Mouse (Mus musculus) midbrain, embryonic 14.5 days (tissue): Measurements from ENCODE around the gene Sirt7. TPM values are rescaled to one million over a fixed set of nuclear protein-coding genes. Genes with fewer than 3 reads are reported as not detected.

ENCODE experiments used
- ATAC-seq: fragments of 200-750 bp; cut with Nextera tagmentation; 2 replicates; pipeline ENCODE4 v1.8.0; 2017; ENCODE audit warnings: moderate number of reproducible peaks, moderate library complexity; ENCODE audit not compliant: low FRiP score, low TSS enrichment
- DNase-seq: peaks from one replicate; pipeline ENCODE4 v3.0.0-alpha.2; 2015
- H3K27ac ChIP-seq: fragments of 300-500 bp; sonication (generic); replicated peaks from 2 replicates; pipeline ENCODE4 v1.5.1; 2014; ENCODE audit warnings: mild to moderate bottlenecking, low read depth, low read length, moderate library complexity
- H3K27me3 ChIP-seq: fragments of 300-500 bp; sonication (generic); 2 replicates; pipeline ENCODE4 v1.6.1; 2014; ENCODE audit warnings: low read length, control low read depth, mixed read lengths; ENCODE audit not compliant: control insufficient read depth, insufficient read depth
- H3K36me3 ChIP-seq: fragments of 300-500 bp; sonication (generic); 2 replicates; pipeline ENCODE4 v1.6.1; 2014; ENCODE audit warnings: low read length, control low read depth; ENCODE audit not compliant: control insufficient read depth, insufficient read depth
- H3K4me1 ChIP-seq: fragments of 300-500 bp; sonication (generic); 2 replicates; pipeline ENCODE4 v1.6.1; 2014; ENCODE audit warnings: mild to moderate bottlenecking, antibody characterized with exemption, low read length, control low read depth; ENCODE audit not compliant: control insufficient read depth, insufficient read depth
- H3K4me2 ChIP-seq: fragments of 300-500 bp; sonication (generic); 2 replicates; pipeline ENCODE4 v1.6.1; 2014; ENCODE audit warnings: mild to moderate bottlenecking, low read length, moderate library complexity
- H3K4me3 ChIP-seq: fragments of 300-500 bp; sonication (generic); replicated peaks from 2 replicates; pipeline ENCODE4 v1.5.1; 2014; ENCODE audit warnings: low read depth, low read length
- H3K9ac ChIP-seq: fragments of 300-500 bp; sonication (generic); replicated peaks from 2 replicates; pipeline ENCODE4 v1.6.1; 2014; ENCODE audit warnings: mild to moderate bottlenecking, low read length, moderate library complexity
- H3K9me3 ChIP-seq: fragments of 300-500 bp; sonication (generic); 2 replicates; pipeline ENCODE4 v1.6.1; 2016; ENCODE audit warnings: low read length, control low read depth, mixed read lengths; ENCODE audit not compliant: control insufficient read depth
- WGBS: fragments of 180-500 bp; shearing (Covaris S2); extraction: QIAGEN DNeasy Blood & Tissue Kit; methylation state at CpG from one replicate; pipeline ENCODE4 v1.1.7; 2014; 5-methylcytosine and 5-hydroxymethylcytosine counted together
- polyA plus RNA-seq: library from polyadenylated mRNA; unstranded; fragments of >200 nt; fragmentation: Nextera tagmentation; extraction: Ambion mirVana; gene quantifications from 2 replicates; pipeline ENCODE4 v1.2.1, GENCODE M21; 2014

The Sirt7 gene
- polyA plus RNA-seq, 1 experiment from 2014 or later, result 38.4 TPM

- no peak for ATAC-seq
- WGBS, result 32% methylated on average over 8 of the region's 8 CpGs
- Histone ChIP-seq H3K4me1 (no peaks in the 10 kb centered on the region), H3K4me3 (no peak overlapping the region), H3K27ac (no peak overlapping the region), H3K9me3 (no peaks in the 10 kb centered on the region), H3K36me3 (peaks cover 80% of the 10 kb centered on the region), H3K27me3 (no peaks in the 10 kb centered on the region), H3K4me2 (no peak overlapping the region), H3K9ac (no peak overlapping the region)
- DNase-seq, result no peak
These were observed 15.8 kb downstream of the Sirt7 start for GRCm38 (mm10) chr11:120609250-120609649.

DNA sequence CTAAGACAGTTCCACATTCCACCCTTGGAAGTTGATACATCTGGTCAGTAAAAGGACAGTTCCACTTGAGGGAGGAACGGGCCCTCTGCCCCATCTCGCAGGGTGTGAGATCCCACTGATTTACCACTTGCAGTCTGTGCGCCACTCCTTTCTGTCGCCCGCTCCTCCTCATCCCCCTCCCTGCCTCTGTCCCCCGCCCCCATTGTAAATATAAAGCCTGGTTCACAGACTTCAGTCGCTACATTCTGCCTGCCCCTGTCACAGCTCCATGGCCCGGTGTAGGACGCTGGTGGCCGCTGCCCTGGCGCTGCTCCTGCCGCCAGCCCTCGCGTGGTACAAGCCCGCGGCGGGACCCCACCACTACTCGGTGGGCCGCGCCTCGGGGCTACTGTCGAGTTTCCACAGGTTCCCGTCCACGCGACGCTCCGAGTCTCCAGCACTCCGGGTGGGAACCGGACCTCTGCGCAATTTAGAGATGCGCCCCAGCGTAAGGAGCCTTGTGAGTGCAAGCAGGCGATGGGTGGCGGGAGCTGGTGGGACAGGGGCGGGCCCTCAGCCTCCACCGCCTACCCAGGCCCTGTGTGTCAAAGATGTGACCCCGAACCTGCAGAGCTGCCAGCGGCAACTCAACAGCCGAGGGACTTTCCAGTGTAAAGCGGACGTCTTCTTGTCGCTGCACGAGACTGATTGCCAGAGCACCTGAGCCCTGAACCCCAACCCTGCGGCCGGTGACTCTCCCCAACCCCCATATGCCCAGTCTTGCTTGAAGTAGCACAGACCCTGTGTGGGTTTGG is 16.6 kb downstream of the Sirt7 start, which contains the start of gene Npb:
TSS of gene Npb (plus strand) at position 237 of the 794 bp plus-strand sequence.
- H3K36me3 ChIP-seq, result peaks cover 80% of the 10 kb centered on the region
- no peaks in the 10 kb centered on the region for H3K9me3 ChIP-seq
- H3K4me2 ChIP-seq, result peak within 1 kb of the TSS; percentile 13
- H3K4me3 ChIP-seq, result no peak within 1 kb of the TSS; the same call in 1 of the 2 replicates
- no peaks in the 10 kb centered on the region for H3K4me1 ChIP-seq
- no peaks in the 10 kb centered on the region for H3K27me3 ChIP-seq
- peak; percentile 10 for DNase-seq
- 5% methylated on average over 45 of the region's 45 CpGs for WGBS
- ATAC-seq, result no peak
- H3K9ac ChIP-seq, result 0 out of 2 replicates have a peak within 1 kb of the TSS, but pooled peaks have one; percentile 7
- no peak within 1 kb of the TSS for H3K27ac ChIP-seq

GRCm38 (mm10) chr11:120606764-120607163 is 18.3 kb downstream of the Sirt7 start:
- H3K4me2 ChIP-seq, result no peak overlapping the region
- no peaks in the 10 kb centered on the region for H3K4me1 ChIP-seq
- no peak overlapping the region for H3K9ac ChIP-seq
- 81% methylated on average over 4 of the region's 4 CpGs for whole genome bisulfite sequencing
- ATAC-seq (no peak), DNase-seq (no peak)
- H3K27me3 ChIP-seq, result no peaks in the 10 kb centered on the region
- no peaks in the 10 kb centered on the region for H3K9me3 ChIP-seq
- H3K27ac ChIP-seq, result no peak overlapping the region
- H3K4me3 ChIP-seq, result no peak overlapping the region
- peaks cover 78% of the 10 kb centered on the region for H3K36me3 ChIP-seq

- Histone ChIP-seq H3K27me3 (no peaks in the 10 kb centered on the region), H3K4me3 (no peak overlapping the region), H3K9me3 (no peaks in the 10 kb centered on the region), H3K4me1 (no peaks in the 10 kb centered on the region), H3K9ac (no peak overlapping the region), H3K4me2 (no peak overlapping the region), H3K36me3 (peaks cover 73% of the 10 kb centered on the region), H3K27ac (no peak overlapping the region)
- WGBS, result 90% methylated on average over 7 of the region's 7 CpGs
- ATAC-seq, result no peak
- DNase-seq, result no peak
These were observed 19.4 kb downstream of the Sirt7 start for GRCm38 (mm10) chr11:120605667-120606066.

GRCm38 (mm10) chr11:120603545-120603944 is 21.5 kb downstream of the Sirt7 start:
- Histone ChIP-seq H3K9me3 (no peaks in the 10 kb centered on the region), H3K9ac (no peak overlapping the region), H3K27me3 (no peaks in the 10 kb centered on the region), H3K4me3 (no peak overlapping the region), H3K4me2 (no peak overlapping the region), H3K36me3 (peaks cover 60% of the 10 kb centered on the region), H3K4me1 (peaks cover 8% of the 10 kb centered on the region), H3K27ac (no peak overlapping the region)
- WGBS, result 87% methylated on average over 2 of the region's 2 CpGs
- DNase-seq, result no peak
- no peak for ATAC-seq

- H3K9ac ChIP-seq, result no peak overlapping the region
These were observed 24.3 kb downstream of the Sirt7 start for GRCm38 (mm10) chr11:120600716-120601115.

DNA sequence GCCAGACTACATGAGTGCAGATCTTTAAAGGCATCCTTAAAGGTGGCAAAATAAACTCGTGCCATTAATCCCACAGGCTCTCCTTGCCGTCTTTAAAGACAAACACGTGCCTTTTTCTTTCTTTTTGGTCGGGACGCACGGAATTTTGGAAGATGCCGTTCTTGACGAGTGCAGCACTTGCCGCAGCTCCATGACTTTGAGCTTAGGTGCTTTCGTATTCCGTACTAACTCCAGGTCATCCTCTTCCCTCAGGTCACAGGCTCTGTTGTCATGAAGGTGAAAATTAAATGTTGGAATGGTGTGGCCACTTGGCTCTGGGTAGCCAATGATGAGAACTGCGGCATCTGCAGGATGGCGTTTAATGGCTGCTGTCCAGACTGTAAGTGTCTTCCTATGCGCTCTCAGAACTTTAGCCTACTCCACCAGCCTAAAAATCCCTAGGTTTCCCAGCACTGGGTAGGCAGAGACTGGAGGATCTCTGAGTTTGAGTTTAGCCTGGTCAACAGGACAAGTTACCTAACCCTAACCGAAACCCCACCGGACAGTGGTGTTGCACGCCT is 26.0 kb downstream of the Sirt7 start:
- ATAC-seq, result no peak
- H3K4me2 ChIP-seq, result peak overlapping the region; percentile 96
- H3K9ac ChIP-seq, result peak overlapping the region; percentile 97; the same call in 1 of the 2 replicates
- H3K27me3 ChIP-seq, result no peaks in the 10 kb centered on the region
- WGBS, result 54% methylated on average over 17 of the region's 17 CpGs
- peaks cover 54% of the 10 kb centered on the region for H3K36me3 ChIP-seq
- H3K9me3 ChIP-seq, result no peaks in the 10 kb centered on the region
- no peak for DNase-seq
- no peak overlapping the region for H3K27ac ChIP-seq
- H3K4me3 ChIP-seq, result peak overlapping the region; percentile 98
- peaks cover 17% of the 10 kb centered on the region for H3K4me1 ChIP-seq

More at GRCm38 (mm10) chr11:120600716-120601115, 24.3 kb downstream of the Sirt7 start:
- Histone ChIP-seq H3K27me3 (no peaks in the 10 kb centered on the region), H3K4me2 (no peak overlapping the region), H3K27ac (no peak overlapping the region), H3K4me3 (no peak overlapping the region), H3K4me1 (peaks cover 17% of the 10 kb centered on the region), H3K36me3 (peaks cover 55% of the 10 kb centered on the region), H3K9me3 (no peaks in the 10 kb centered on the region)
- 94% methylated on average over 3 of the region's 3 CpGs for WGBS
- ATAC-seq (no peak), DNase-seq (no peak)

DNA sequence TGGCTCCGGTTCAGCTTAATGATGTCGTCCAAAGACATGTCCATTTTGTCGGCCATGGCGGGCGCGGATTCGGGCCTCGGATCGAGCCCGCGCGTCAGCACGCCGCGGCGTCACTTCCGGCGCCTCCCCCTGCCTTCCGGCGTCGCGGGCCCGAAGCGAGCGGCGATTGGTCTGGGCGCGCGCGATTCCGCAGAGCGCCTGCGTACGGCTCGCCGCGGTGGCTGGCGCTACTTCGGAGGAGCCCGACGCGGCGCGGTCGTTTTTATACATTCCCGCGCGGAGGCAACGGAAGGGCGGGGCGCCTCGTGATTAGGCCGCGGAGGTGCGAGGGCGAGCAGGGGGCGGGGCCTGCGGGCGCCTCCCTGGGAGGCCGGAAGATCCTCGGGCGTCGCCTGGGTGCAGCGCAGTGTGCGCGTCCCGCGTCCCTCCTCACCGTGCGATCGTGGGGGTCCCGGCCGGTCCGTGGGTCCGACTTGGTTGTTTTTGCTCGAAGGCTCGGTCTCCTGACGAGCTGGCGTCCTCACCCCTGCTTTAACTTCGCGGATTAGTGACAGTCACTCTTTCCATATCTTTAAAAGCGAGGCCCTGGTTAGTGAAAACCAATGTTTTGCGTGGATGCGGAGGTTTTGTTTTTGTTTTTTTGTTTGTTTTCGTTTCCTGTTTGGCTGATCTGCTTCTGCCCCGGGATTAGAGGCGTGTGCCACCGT is 26.6 kb downstream of the Sirt7 start, which contains the start of the genes Alyref and Anapc11:
TSS of gene Alyref (minus strand) at position 83 of the 707 bp plus-strand sequence.
TSS of gene Anapc11 (plus strand) at position 139 of the 707 bp plus-strand sequence.
- Histone ChIP-seq H3K27ac (peak within 1 kb of the TSS; percentile 88), H3K4me2 (peak within 1 kb of the TSS; percentile 96), H3K4me3 (peak within 1 kb of the TSS; percentile 98), H3K4me1 (peaks cover 17% of the 10 kb centered on the region), H3K9me3 (no peaks in the 10 kb centered on the region), H3K27me3 (no peaks in the 10 kb centered on the region), H3K9ac (peak within 1 kb of the TSS; percentile 97), H3K36me3 (peaks cover 54% of the 10 kb centered on the region)
- peak; percentile 99 for ATAC-seq
- peak; percentile 99 for DNase-seq
- WGBS, result under 1% methylated on average over 88 of the region's 88 CpGs
